Mouse (Mus musculus) lung, adult 2 months (tissue): ENCODE data around the gene Smc1b. TPM values are rescaled to one million over a fixed set of nuclear protein-coding genes. Genes with fewer than 3 reads are reported as not detected.

Source experiments
- DNase-seq: peaks from one replicate; pipeline ENCODE4 v3.0.0; 2022
- H3K4me1 ChIP-seq: fragments of 200-500 bp; 2 replicates; pipeline ENCODE4 v1.6.1; 2011; ENCODE audit warnings: low read length; ENCODE audit not compliant: control insufficient read depth, insufficient read depth
- H3K4me3 ChIP-seq: fragments of 200-500 bp; replicated peaks from 2 replicates; pipeline ENCODE3; 2011; ENCODE audit warnings: low read depth, mild to moderate bottlenecking, control low read depth, low read length; ENCODE audit errors: extremely low read depth
- CTCF ChIP-seq: fragments of 200-500 bp; IDR thresholded peaks from 2 replicates; pipeline ENCODE4 v1.5.1; 2011; ENCODE audit warnings: mild to moderate bottlenecking, low read length, control low read depth; ENCODE audit not compliant: insufficient read depth
- POLR2A ChIP-seq: fragments of 200-500 bp; IDR thresholded peaks from 2 replicates; pipeline ENCODE4 v1.6.1; 2011; ENCODE audit warnings: low read depth, mild to moderate bottlenecking, control low read depth, low read length, borderline replicate concordance; ENCODE audit errors: extremely low read depth
- WGBS: fragments of 180-500 bp; shearing (Covaris S2); methylation state at CpG from one replicate; pipeline ENCODE4 v1.1.7; 2018; 5-methylcytosine and 5-hydroxymethylcytosine counted together
- polyA plus RNA-seq: library from polyadenylated mRNA; depleted of rRNA; stranded (reverse); fragments of >200 nt; gene quantifications from 2 replicates; pipeline ENCODE4 v1.2.3, GENCODE M21; 2012; rRNA removed

Smc1b gene
- polyA plus RNA-seq = not detected in 2 replicates

DNA sequence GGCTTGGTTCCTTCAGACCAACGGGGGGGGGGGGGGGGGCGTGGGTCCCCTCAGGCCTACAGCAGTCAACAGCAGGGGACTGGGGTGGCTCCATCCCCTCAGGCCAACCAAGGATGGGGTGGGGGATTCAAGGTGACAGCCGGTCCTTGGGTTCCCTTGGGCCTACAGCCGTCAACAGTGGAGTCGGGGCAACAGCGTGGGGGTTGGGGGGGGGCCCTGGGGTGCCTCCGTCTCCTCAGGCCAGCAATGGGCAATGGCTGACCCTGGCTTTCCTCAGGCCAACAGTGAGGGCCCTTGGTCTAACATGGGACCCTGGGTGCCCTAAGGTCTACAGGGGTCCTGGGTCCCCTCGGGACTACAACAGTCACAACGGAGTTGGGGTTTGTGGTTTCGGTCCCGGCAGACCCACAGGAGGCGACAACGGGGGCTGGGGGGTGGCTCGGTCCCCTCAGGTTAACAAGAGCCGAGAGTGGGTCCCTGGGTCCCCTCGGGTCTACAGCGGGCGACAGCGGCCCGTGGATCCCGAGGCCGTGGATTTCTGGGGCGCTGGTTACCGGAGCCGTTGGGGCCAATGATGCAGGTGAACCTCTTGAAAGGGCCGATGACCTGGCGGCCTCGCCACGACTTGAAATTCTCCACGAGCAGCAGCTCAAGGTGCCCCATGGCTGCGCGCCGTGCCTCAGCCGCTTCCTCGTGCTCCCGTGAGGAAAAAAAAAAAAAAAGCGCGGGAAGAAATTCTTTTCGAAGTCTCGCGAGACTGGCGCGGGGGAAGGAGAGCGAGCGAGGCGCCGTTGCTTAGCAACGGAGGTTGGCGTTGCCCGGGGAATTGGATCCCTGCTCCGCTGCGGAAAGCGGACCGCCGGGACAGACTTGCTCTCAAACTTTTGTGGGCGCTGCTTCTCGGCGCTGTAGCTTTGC is at the start of gene Smc1b, which contains the start of gene Ribc2:
Smc1b (minus strand) TSS at position 690 of the 918 bp plus-strand sequence.
Ribc2 (plus strand) TSS at position 804 of the 918 bp plus-strand sequence.
- Histone ChIP-seq H3K4me1 (no peaks in the 10 kb centered on the region), H3K4me3 (no peak within 1 kb of the TSS)
- TF ChIP-seq CTCF = no peak
- no peak for DNase-seq
- WGBS = 29% methylated on average over 57 of the region's 58 CpGs

- DNase-seq = no peak
- H3K4me1 ChIP-seq = no peaks in the 10 kb centered on the region
- no peak overlapping the region for H3K4me3 ChIP-seq
- no peak for TF ChIP-seq POLR2A
- TF ChIP-seq CTCF = no peak
Measured at GRCm38 (mm10) chr15:85180368-85180767, 48.6 kb upstream of the Smc1b start.

- no peak for DNase-seq
- Histone ChIP-seq H3K4me1 (no peaks in the 10 kb centered on the region), H3K4me3 (no peak overlapping the region)
- WGBS = 66% methylated on average over 7 of the region's 7 CpGs
- TF ChIP-seq CTCF = no peak
- no peak for TF ChIP-seq POLR2A
Measured at GRCm38 (mm10) chr15:85179528-85180180, 47.9 kb upstream of the Smc1b start.

GRCm38 (mm10) chr15:85178172-85178571 is 46.4 kb upstream of the Smc1b start:
- no peak for DNase-seq
- no peak overlapping the region for H3K4me3 ChIP-seq
- H3K4me1 ChIP-seq = no peaks in the 10 kb centered on the region

DNA sequence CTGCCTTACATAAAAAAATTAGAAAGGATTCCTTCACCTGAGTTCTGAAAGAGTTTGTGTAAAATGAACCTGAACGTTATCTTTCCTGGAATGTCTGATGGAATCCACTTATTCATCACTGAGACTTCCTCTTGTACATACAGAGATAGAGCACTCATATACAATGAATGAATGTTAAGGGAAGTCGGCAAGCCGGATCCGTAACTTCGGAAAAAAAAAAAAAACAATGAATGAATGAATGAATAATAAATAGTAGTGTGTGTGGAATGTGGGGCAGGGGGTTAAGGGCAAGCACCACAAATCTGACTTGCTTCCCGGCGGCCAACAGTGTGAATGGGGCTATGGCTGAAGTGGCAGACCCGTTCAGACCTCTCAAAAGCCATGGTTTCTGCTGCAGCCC is 45.8 kb upstream of the Smc1b start:
- WGBS = 40% methylated on average over 8 of the region's 8 CpGs
- DNase-seq = no peak
- H3K4me3 ChIP-seq = no peak overlapping the region
- no peaks in the 10 kb centered on the region for H3K4me1 ChIP-seq
- TF ChIP-seq CTCF = no peak
- TF ChIP-seq POLR2A = no peak

More at GRCm38 (mm10) chr15:85178172-85178571, 46.4 kb upstream of the Smc1b start:
- TF ChIP-seq POLR2A = no peak
- TF ChIP-seq CTCF = no peak
- 49% methylated on average over 6 of the region's 6 CpGs for WGBS

DNA sequence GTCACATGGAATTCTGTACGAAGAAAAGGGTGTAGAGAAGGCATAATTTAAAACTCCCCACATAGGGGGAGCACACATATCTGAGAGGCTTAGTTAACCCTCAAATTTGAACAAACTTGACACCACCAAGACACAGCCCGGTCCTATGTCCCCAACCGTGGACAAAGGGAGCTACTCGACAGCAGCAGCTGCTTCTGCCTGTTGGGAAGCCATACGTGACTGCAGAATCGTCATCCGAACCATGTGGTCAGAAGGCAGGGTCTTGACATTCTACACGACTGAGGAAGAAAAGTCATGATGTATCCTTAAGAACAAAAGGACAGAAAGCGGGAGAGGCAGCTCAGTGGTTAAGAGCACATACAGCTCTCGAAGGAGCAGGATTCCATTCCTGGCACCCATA is 42.3 kb upstream of the Smc1b start:
- no peak for TF ChIP-seq POLR2A
- no peak for TF ChIP-seq CTCF
- no peak overlapping the region for H3K4me3 ChIP-seq
- DNase-seq = no peak
- 77% methylated on average over 10 of the region's 10 CpGs for WGBS
- H3K4me1 ChIP-seq = peaks cover 3% of the 10 kb centered on the region

GRCm38 (mm10) chr15:85173425-85173824 is 41.7 kb upstream of the Smc1b start:
- no peak for DNase-seq
- 77% methylated on average over 8 of the region's 8 CpGs for WGBS
- no peak overlapping the region for H3K4me3 ChIP-seq
- peaks cover 3% of the 10 kb centered on the region for H3K4me1 ChIP-seq
- TF ChIP-seq CTCF = no peak

- Histone ChIP-seq H3K4me1 (peaks cover 3% of the 10 kb centered on the region), H3K4me3 (no peak overlapping the region)
- DNase-seq = no peak
- WGBS = 55% methylated on average over 2 of the region's 2 CpGs
- TF ChIP-seq CTCF (no peak), POLR2A (no peak)
Measured at GRCm38 (mm10) chr15:85172054-85172453, 40.3 kb upstream of the Smc1b start.

DNA sequence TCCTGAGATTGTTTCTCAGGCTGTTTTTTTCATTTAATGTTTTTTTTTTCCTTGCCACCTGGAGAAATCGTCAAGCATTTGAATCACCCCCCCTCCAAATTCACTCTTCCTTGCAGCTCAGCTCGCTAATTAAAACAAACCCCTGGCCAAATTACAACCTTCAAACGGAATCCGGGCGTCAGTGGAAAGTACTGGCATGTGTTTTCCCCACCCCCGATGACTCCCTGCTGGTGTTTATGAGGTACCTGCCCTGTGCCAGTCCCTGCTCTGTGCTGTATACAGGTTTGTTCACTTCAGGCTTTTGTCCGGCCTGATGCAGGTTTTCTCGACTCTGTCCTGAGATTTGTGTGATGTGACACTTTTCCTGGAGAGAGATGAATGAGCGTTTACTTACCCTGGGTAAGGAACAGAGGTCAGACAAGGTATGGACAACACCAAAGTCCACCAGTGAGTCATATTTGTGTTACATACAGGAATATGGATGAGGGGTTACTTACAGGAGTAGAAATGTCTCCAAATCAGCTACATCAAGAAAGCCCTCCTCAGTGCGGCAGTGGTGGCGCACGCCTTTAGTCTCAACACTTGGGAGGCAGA is 35.4 kb upstream of the Smc1b start:
- H3K4me1 ChIP-seq = no peaks in the 10 kb centered on the region
- 63% methylated on average over 12 of the region's 12 CpGs for WGBS
- TF ChIP-seq CTCF (no peak), POLR2A (no peak)
- DNase-seq = no peak
- H3K4me3 ChIP-seq = no peak overlapping the region
